Mouse (Mus musculus) left cerebral cortex, adult 2 months (tissue): ENCODE data around the gene Bcl11a. TPM values are rescaled to one million over a fixed set of nuclear protein-coding genes. Genes with fewer than 3 reads are reported as not detected.
A peak's percentile ranks its signal among the peaks of the same experiment; 100 is the strongest.

Experiments
- DNase-seq, 2 experiments: peaks; one replicate each; pipeline ENCODE4 v3.0.0; 2021 to 2022; ENCODE audit warnings: low spot score in 2 of 2, mixed read lengths in 1 of 2; ENCODE audit errors: extremely low spot score in 1 of 2
- H3K27ac ChIP-seq: fragments of 200-600 bp; 2 replicates; pipeline ENCODE4 v1.8.1; 2022
- H3K4me3 ChIP-seq: fragments of 200-600 bp; 2 replicates; pipeline ENCODE4 v1.8.1; 2022
- CTCF ChIP-seq: fragments of 200-600 bp; IDR thresholded peaks from 2 replicates; pipeline ENCODE4 v1.8.1; 2022; ENCODE audit warnings: antibody characterized with exemption, mild to moderate bottlenecking, moderate library complexity
- intact Hi-C: fragments of 180-260 bp; cut with DNase I; formaldehyde crosslinking; loops from one replicate; pipeline ENCODE4 v1.15.1; 2025
- total RNA-seq, 2 experiments: library from RNA; stranded (reverse); gene quantifications; 2 replicates each; pipeline ENCODE4 v1.2.3; 2021

The Bcl11a gene
- total RNA-seq, 2 experiments from 2014 or later, result 101 to 103 TPM

- Histone ChIP-seq H3K27ac (peak overlapping the region; percentile 36), H3K4me3 (no peak overlapping the region)
- no peak for DNase-seq
Measured at GRCm38 (mm10) chr11:24103128-24103742, 25.4 kb downstream of the Bcl11a start.

GRCm38 (mm10) chr11:24107414-24107813 lies 29.6 kb downstream of the Bcl11a start:
- H3K27ac ChIP-seq, result peak overlapping the region; percentile 64; the same call in 1 of the 2 replicates
- intact Hi-C loops, result no loop called here
- H3K4me3 ChIP-seq, result no peak overlapping the region
- DNase-seq, result no peak
- no peak for TF ChIP-seq CTCF

More at GRCm38 (mm10) chr11:24103128-24103742, 25.4 kb downstream of the Bcl11a start:
- TF ChIP-seq CTCF, result no peak
- intact Hi-C loops, result no loop called here

- Histone ChIP-seq H3K4me3 (no peak overlapping the region), H3K27ac (no peak overlapping the region; the same call in 1 of the 2 replicates)
- intact Hi-C loops, result no loop called here
- DNase-seq, result no peak
- peak; percentile 11; the same call in 1 of the 2 replicates for TF ChIP-seq CTCF
Measured at GRCm38 (mm10) chr11:24108974-24109373, 31.1 kb downstream of the Bcl11a start.

GRCm38 (mm10) chr11:24109388-24109787 lies 31.5 kb downstream of the Bcl11a start:
- intact Hi-C loops, result no loop called here
- H3K4me3 ChIP-seq, result no peak overlapping the region
- H3K27ac ChIP-seq, result peak overlapping the region; percentile 19; the same call in 1 of the 2 replicates
- no peak for TF ChIP-seq CTCF
- DNase-seq, result no peak

GRCm38 (mm10) chr11:24110113-24110512 lies 32.3 kb downstream of the Bcl11a start:
- no peak for TF ChIP-seq CTCF
- DNase-seq, result no peak
- peak overlapping the region; percentile 38; the same call in 1 of the 2 replicates for H3K27ac ChIP-seq
- intact Hi-C loops, result no loop called here
- no peak overlapping the region for H3K4me3 ChIP-seq

- H3K27ac ChIP-seq, result peak overlapping the region; percentile 34; the same call in 1 of the 2 replicates
Measured at GRCm38 (mm10) chr11:24111720-24112119, 33.9 kb downstream of the Bcl11a start.

DNA sequence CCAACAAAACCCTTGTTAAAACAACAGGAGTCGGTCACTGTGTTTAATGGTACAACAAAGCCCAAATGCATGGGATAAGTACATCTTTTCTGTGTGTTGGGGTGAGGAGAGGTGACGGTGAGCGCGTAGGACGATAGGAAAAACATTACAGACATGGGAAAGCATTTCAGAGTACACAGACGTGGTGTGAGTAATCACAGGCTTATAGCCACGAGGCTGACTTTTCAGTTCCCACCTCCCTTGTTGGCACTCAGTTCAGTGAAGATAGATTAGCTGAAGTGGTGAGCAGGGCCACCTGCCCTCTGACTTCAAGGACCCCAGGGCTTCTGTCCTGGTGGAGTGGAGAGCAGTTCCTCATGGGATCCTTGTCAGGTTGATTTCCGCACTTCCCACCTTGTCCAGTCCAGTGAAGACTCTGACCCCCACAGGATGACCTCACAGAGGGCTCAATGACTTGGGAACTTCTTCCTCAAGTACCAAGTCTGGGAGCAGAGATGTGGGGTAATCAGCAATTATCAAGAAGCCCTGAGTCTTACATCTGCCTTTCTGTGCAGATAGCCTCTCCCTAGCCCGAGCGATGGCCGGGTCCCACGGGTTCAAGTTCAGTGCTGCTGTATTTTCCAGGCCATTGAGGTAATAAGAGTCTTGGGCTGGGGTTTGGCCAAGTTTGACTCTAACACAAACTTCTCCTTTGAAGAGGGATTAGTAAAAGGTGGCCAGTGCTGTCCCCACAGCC lies 37.3 kb downstream of the Bcl11a start:
- Histone ChIP-seq H3K27ac (peak overlapping the region; percentile 1; the same call in 1 of the 2 replicates), H3K4me3 (no peak overlapping the region)
- no peak for TF ChIP-seq CTCF
- intact Hi-C loops, result no loop called here
- DNase-seq, result no peak

More at GRCm38 (mm10) chr11:24111720-24112119, 33.9 kb downstream of the Bcl11a start:
- no peak overlapping the region for H3K4me3 ChIP-seq
- intact Hi-C loops, result no loop called here
- no peak for DNase-seq
- TF ChIP-seq CTCF, result no peak

- intact Hi-C loops, result no loop called here
- no peak for TF ChIP-seq CTCF
- H3K4me3 ChIP-seq, result no peak overlapping the region
- H3K27ac ChIP-seq, result no peak overlapping the region; the same call in 1 of the 2 replicates
- no peak for DNase-seq
Measured at GRCm38 (mm10) chr11:24116041-24116440, 38.2 kb downstream of the Bcl11a start.

GRCm38 (mm10) chr11:24116582-24117318 lies 38.9 kb downstream of the Bcl11a start:
- DNase-seq, result no peak
- no peak for TF ChIP-seq CTCF
- Histone ChIP-seq H3K4me3 (no peak overlapping the region), H3K27ac (peak overlapping the region; percentile 24; the same call in 1 of the 2 replicates)
- intact Hi-C loops, result no loop called here

GRCm38 (mm10) chr11:24121136-24121535 lies 43.3 kb downstream of the Bcl11a start:
- TF ChIP-seq CTCF, result no peak
- intact Hi-C loops, result no loop called here
- Histone ChIP-seq H3K4me3 (no peak overlapping the region), H3K27ac (peak overlapping the region; percentile 73)
- no peak for DNase-seq

- Histone ChIP-seq H3K4me3 (no peak overlapping the region), H3K27ac (peak overlapping the region; percentile 73)
- intact Hi-C loops, result no loop called here
- DNase-seq, result no peak
- TF ChIP-seq CTCF, result no peak
Measured at GRCm38 (mm10) chr11:24122899-24123298, 45.0 kb downstream of the Bcl11a start.

GRCm38 (mm10) chr11:24123991-24124390 lies 46.1 kb downstream of the Bcl11a start:
- no peak for TF ChIP-seq CTCF
- H3K27ac ChIP-seq, result peak overlapping the region; percentile 42; the same call in 1 of the 2 replicates
- intact Hi-C loops, result no loop called here
- H3K4me3 ChIP-seq, result no peak overlapping the region
- no peak for DNase-seq
